Mouse (Mus musculus) left cerebral cortex, adult 9 months (tissue): ENCODE results near the gene Gpr6.

ENCODE experiments used
- DNase-seq, 2 experiments: peaks; one replicate each; pipeline ENCODE4 v3.0.0; 2022; ENCODE audit warnings: low spot score in 2 of 2

Gpr6 gene

DNA sequence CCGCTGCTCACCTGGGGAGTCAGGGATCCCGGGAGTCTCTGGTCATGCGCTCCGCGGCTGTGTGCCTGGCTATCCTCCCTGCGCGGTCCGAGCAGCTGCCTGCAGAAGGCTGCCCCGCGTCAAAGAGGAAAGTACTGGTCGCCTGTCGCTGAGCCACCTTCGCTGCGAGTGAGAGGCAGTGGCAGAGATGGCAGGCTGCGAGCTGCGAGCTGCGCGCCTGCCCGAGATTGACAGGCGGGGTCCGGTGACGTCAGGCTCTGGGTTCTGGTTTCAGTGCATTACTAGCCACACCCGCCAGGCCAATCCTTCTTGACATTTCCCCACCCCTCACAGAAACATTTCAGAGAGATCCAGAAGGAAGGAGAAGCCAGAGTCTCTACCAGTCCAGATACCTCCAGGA lies at the start of gene Gpr6:
Gene Gpr6 (minus strand): TSS at position 170 of the 400 bp plus-strand sequence.
- DNase-seq: peak in 1 of 2 experiments; percentile 36

DNA sequence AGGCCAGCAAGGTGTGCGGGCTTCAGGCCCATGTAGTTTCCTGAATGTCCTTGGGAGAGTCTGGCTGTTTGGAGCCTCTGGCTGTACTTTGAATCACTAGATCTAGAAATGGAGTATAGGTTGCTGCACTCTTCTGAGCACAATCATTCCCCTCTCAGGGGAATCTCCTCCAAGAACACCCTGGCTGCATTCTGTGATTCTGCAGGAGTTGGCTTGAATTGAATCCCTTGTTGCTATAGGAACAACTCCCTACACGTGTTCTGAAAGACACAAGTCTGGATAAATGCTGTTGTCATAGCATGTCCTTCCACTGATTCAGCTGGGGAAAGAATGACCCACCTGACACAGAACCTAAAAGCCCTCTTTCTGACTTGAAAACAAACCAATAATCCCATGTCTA lies 28.0 kb upstream of the Gpr6 start:
- DNase-seq: peak in 1 of 2 experiments; percentile 18

GRCm38 (mm10) chr10:41098137-41098536 lies 26.1 kb upstream of the Gpr6 start:
- DNase-seq: no peak

DNA sequence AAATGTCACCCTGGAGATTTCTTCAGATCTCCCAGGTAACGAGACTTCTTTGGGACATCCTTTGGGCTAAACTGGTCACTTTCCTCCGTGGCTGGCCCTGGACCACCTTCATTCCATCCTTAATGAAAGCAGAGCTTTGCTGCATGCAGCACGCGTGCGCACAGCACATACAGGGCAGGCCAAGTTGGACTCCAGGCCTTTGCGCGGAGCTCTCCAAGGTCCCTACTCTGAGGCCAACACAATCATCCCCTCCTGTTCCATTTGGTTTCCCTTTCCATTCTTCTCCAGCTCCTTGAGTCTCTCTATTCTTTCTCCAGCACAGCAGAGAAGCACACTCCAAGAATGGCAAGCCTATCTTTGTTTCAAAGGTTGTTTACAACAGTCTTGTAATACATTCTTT lies 16.8 kb upstream of the Gpr6 start:
- no peak for DNase-seq

- DNase-seq: no peak
Observed at GRCm38 (mm10) chr10:41071696-41072095, 389 bp downstream of the Gpr6 start.

- DNase-seq: peak in 1 of 2 experiments; percentile 59
Observed at GRCm38 (mm10) chr10:41070693-41071651, 1.1 kb downstream of the Gpr6 start.

- DNase-seq: no peak
Observed at GRCm38 (mm10) chr10:41060250-41060831, 11.7 kb downstream of the Gpr6 start.

- DNase-seq: no peak
Observed at GRCm38 (mm10) chr10:41055581-41055980, 16.5 kb downstream of the Gpr6 start.

DNA sequence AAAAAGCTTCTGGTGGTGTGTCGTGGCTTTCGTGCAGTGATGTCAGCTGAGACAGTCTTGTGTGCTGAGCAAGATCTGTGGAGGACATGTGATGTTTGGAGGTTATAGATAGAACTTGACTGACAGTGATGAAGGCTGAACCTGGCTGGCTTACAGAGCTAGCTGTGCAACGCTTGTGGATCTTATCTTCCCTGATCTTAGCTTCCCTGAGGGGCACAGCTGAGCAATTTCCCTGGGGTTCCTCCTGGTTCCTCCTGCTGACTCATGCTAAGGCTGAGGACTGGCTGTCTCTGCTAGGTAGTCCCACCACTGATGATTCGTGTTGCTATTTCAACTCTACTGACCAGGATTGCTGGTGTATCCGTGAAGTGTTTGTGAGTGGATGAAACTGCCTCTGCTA lies 18.1 kb downstream of the Gpr6 start:
- no peak for DNase-seq

- DNase-seq: no peak
Observed at GRCm38 (mm10) chr10:41042272-41042671, 29.8 kb downstream of the Gpr6 start.

DNA sequence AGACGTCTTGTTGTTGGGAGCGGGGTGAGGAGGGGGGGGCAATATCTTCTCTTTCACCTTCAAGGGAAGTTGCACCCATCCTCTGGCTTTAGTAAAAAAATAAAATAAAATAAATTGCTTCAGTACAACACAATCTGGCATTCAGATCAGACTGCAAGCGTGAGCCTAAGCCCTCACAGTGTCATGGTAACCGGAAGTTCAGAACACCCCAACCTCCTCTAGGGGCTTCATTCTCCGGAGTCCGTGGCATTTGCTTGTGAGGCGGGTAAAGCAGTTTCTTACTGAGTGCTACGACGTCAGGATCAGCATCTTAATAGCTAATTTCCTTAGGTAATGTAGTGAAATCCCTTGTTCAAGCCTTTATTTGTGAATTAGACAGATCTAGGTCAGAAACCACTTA lies 30.6 kb downstream of the Gpr6 start:
- no peak for DNase-seq

GRCm38 (mm10) chr10:41040530-41041085 lies 31.5 kb downstream of the Gpr6 start:
- DNase-seq: no peak

- no peak for DNase-seq
Observed at GRCm38 (mm10) chr10:41038476-41038875, 33.6 kb downstream of the Gpr6 start.

DNA sequence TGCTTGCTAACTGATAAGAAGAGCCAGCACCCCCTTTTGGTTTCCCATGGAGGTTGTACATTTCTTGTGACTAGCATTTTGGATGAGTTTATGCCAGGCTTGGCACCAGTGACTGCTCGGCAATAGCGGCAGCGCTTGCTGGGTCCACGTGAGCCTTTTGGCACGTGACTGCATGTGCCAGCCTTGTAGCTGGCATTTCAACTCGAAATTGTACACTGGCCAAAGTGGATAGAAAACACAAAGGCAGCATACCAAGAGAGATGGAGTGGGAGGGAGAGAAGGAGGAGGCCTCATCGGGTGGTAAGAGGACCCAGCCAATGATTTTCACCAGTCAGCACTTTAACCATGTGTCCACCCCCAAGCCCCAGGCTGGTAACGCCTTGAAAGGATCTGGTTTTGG lies 34.4 kb downstream of the Gpr6 start:
- DNase-seq: peak in 1 of 2 experiments; percentile 71

DNA sequence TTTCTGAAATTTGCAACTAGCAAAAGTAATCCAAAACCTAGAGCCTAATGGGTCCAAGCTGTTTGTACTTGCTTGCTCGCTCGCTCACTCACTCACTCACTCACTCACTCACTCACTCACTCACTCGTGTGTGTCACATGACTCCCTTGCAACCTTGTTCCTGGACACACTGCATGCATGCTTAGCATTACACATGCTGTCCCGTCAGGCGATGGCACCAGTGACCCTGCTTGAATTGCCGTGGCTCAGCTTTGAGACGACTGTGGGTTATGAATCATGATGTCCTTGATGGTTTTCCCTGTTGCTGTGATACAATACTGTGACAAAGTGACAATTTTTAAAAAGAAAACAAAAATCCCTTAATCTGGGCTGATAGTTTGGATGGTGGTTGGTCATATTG lies 39.3 kb downstream of the Gpr6 start:
- DNase-seq: no peak

DNA sequence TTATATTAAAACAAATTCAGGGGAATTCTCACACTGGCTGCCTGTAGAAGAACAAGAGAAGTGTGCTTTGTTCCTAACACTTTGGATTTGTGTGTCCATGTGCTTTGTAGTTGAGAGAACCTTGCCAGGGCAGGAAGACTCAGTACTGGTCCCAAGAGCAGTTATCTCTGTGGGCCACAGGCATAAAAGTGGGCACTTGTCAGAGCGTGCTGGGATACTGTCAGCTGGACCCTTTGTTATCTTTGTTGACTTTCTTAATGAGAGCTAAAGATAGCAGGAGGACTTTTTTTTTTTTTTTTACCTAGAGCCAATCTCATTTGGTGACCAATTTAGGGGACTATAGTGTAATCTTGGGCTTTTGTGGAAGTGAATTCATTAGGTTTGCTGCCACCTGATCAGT lies 47.2 kb downstream of the Gpr6 start:
- no peak for DNase-seq

DNA sequence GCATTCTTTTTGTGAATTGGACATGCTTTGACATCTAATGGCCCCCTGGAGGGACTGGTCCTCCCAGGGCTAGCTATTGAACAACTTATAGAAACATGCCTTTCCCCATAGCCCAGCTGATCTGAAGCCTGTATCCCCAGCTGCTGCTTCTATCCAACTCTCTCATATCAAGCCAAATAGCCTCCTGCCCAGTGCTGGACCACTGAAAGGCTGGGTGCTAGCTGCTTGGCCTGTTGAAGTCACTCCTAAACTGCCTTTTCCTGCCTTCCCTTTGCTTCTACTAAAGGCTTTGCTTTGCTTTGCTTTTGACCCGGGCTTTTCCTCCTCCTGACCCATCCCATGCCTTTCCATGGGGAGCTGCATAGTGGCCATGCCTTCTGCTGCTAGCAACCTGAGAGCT lies 47.7 kb downstream of the Gpr6 start:
- no peak for DNase-seq

- no peak for DNase-seq
Observed at GRCm38 (mm10) chr10:41022226-41022625, 49.9 kb downstream of the Gpr6 start.
